Mouse (Mus musculus) Patski (cell line): Measurements from ENCODE around the gene Nfasc. TPM values are rescaled to one million over a fixed set of nuclear protein-coding genes. Genes with fewer than 3 reads are reported as not detected.

ENCODE experiments used
- ATAC-seq: fragments of 100-300 bp; one replicate; pipeline ENCODE4 v1.8.0; 2021
- CTCF ChIA-PET: fragments of 350-600 bp; sonication (Branson Sonifier 250); formaldehyde crosslinking; loops from one replicate; lab custom pipeline; 2022; ENCODE audit warnings: inconsistent platforms; lab: Charles Lee
- POLR2A ChIA-PET: fragments of 350-600 bp; sonication (Branson Sonifier 250); formaldehyde crosslinking; loops from one replicate; lab custom pipeline; 2022; ENCODE audit warnings: antibody characterized with exemption, inconsistent platforms; lab: Charles Lee
- DNase-seq: peaks from one replicate; pipeline ENCODE4 v3.0.0-alpha.2; 2011; ENCODE audit warnings: low read depth, low spot score
- H3K27me3 ChIP-seq: fragments of 371-371 bp; one replicate; pipeline ENCODE4 v1.5.1; 2021
- CTCF ChIP-seq: fragments of 100-300 bp; IDR thresholded peaks from one replicate; pipeline ENCODE4 v1.5.1; 2021
- in situ Hi-C: fragments of 300-500 bp; cut with MboI; formaldehyde crosslinking; loops from 3 replicates; pipeline ENCODE4 v1.11.1; 2018; ENCODE audit warnings: low pct_unique_long_range_greater_than_20kb, mixed read lengths
- polyA plus RNA-seq: library from polyadenylated mRNA; unstranded; gene quantifications from one replicate; pipeline ENCODE4 v1.2.3, GENCODE M21; 2021

The Nfasc gene
- polyA plus RNA-seq, 1 experiment from 2014 or later, result not detected

DNA sequence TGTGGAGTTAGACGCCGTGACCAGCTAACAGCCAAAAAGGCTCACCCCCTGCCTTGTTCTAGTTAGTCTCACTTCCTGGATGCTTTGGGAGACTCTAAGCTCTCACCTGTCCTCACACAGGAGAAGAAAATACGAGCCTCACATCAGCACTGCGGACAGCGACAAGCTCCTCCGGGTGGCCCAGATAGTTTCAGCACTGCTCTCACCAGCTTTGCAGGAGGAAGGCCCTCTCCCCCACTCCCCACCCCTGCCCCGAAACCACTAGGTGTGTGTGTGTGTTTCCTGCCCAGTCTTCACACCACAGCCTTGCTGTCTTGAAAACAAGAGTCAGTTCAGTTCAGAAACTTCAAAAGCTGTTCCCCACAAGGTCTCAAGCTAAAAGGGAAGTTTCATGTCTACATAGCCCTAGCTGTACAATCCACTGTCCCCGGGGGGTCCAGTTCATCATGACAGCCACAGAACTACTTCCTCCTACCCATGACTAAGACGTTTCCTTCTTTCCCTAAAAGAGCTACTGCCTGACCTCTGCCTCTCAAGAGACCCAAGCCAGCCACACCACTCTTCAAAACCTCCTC, 7.6 kb downstream of the Nfasc start:
- in situ Hi-C loops, result no loop called here
- peaks cover 50% of the 10 kb centered on the region for H3K27me3 ChIP-seq
- no peak for TF ChIP-seq CTCF
- ATAC-seq (no peak), DNase-seq (no peak)
- POLR2A ChIA-PET, result no interaction called here
- CTCF ChIA-PET, result no interaction called here

DNA sequence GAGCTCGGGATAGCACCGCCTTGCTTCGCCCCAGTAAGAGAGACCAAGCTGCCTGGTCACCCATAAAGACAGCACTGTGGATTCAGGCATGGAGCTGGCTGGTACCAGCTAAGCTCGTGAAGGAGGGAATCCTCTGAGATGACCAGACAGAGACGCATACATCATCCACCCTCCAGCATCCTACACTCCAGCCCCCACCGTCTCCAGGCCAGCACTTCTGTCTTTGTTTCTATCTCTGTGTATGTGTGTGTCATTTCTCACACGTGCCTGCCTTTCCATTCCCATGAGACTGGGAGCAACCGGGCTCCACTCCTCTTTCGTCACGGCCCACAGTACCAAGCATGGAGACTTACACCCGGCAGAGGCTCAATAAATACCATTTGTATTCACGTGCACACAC, 9.3 kb downstream of the Nfasc start:
- TF ChIP-seq CTCF, result no peak
- POLR2A ChIA-PET, result no interaction called here

GRCm38 (mm10) chr1:132727548-132727947, 14.0 kb downstream of the Nfasc start:
- DNase-seq (no peak), ATAC-seq (no peak)
- peaks cover 55% of the 10 kb centered on the region for H3K27me3 ChIP-seq
- in situ Hi-C loops, result no loop called here
- no peak for TF ChIP-seq CTCF
- POLR2A ChIA-PET, result no interaction called here
- CTCF ChIA-PET, result no interaction called here

More for the DNA sequence above, 9.3 kb downstream of the Nfasc start:
- ATAC-seq (no peak), DNase-seq (no peak)
- in situ Hi-C loops, result no loop called here
- H3K27me3 ChIP-seq, result peaks cover 51% of the 10 kb centered on the region
- CTCF ChIA-PET, result no interaction called here

DNA sequence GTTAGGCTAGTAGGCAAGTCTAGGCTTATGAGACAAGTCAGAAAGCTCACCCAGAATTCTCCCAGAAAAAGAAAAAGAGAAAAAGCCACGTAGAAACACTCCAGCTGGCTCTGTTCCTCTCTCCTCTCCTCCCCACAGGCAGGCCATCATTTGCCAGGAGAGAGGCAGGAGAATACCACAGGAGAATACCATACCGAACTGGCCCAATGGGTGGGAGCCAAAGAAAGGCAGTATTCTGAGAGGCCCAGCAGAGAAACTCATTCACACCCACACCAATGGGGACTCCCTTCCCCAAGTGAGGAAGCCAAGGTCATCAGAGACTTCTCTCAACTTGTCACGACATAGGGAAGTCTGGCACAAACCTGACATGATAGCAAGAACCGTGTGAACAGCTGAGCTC, 19.2 kb downstream of the Nfasc start:
- DNase-seq (no peak), ATAC-seq (no peak)
- ChIA-PET CTCF (no interaction called here), POLR2A (no interaction called here)
- H3K27me3 ChIP-seq, result peaks cover 39% of the 10 kb centered on the region
- in situ Hi-C loops, result no loop called here
- TF ChIP-seq CTCF, result no peak

GRCm38 (mm10) chr1:132721266-132721665, 20.3 kb downstream of the Nfasc start:
- DNase-seq, result no peak
- TF ChIP-seq CTCF, result no peak
- in situ Hi-C loops, result no loop called here
- no peak for ATAC-seq
- POLR2A ChIA-PET, result no interaction called here
- CTCF ChIA-PET, result no interaction called here
- H3K27me3 ChIP-seq, result peaks cover 31% of the 10 kb centered on the region

DNA sequence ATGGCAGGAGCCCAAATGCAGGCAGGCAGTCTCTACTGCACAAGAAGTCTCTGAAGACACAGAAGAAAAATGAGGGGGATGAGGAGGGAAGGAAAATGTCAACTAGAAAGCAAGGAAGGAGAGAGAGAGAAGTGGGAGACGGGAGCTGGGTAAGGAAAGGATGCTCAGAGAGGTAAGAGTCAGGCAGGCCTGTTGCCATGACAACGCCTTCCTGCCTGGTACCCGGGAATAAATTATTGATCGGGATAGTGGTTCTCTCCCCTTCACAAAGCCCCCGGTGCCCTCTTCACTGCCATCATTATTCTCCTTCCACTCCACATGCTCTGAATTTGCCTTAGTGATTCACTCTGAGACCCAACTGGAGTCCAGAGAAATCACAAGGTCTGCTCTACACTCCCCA, 23.4 kb downstream of the Nfasc start:
- DNase-seq, result no peak
- CTCF ChIA-PET, result no interaction called here
- ATAC-seq, result no peak
- no peak for TF ChIP-seq CTCF
- in situ Hi-C loops, result no loop called here
- H3K27me3 ChIP-seq, result peaks cover 25% of the 10 kb centered on the region
- POLR2A ChIA-PET, result no interaction called here

DNA sequence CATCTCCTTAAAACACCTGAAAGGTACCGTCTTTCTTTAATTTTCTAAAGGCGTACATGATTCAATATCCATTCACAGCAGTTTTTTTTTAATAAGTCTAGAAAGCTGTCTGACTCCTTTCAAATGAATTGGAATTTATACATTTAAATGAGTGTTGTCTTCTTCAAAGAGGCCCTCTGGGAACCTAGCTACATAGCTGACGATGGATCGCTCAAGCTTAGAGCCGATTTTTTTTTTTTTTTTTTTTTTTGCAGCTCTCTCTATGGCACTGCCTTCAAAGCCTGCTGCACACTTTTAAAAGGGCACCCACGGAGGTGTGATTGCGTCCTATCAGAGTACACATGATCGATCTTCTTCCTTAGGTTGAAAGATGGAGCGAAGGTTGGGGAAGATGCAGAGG, 26.6 kb downstream of the Nfasc start:
- peaks cover 23% of the 10 kb centered on the region for H3K27me3 ChIP-seq
- in situ Hi-C loops, result no loop called here

DNA sequence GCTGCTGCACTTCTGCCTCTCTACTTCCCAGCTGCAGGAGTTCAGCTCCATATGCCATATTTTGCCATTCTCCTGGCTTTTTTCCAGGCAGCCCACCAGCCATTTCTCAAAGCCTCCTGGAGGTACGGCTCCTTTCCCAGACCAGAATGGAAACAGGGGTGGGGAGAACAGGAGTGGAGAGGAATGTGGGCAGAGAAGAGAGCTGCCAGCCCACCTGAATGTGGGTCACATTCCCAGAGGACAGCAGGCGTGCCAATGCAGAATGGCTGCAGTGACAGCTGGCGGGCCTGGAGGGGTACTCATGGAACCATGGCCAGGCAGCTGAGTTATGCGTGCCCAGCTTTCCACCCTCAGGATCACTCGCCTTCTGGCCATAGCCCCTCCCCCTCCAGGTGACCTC, 32.2 kb downstream of the Nfasc start:
- ChIA-PET POLR2A (no interaction called here), CTCF (no interaction called here)
- H3K27me3 ChIP-seq, result peaks cover 29% of the 10 kb centered on the region
- no peak for DNase-seq
- no peak for TF ChIP-seq CTCF
- in situ Hi-C loops, result no loop called here
- ATAC-seq, result no peak

More for the DNA sequence above, 26.6 kb downstream of the Nfasc start:
- POLR2A ChIA-PET, result no interaction called here
- no peak for TF ChIP-seq CTCF
- DNase-seq, result no peak
- CTCF ChIA-PET, result interaction anchor here (1.3 kb wide), 1 partner anchor 12 kb away, joined by 3 read pairs; no protein-coding TSS in a partner anchor
- no peak for ATAC-seq

GRCm38 (mm10) chr1:132707301-132707700, 34.3 kb downstream of the Nfasc start:
- ATAC-seq (no peak), DNase-seq (no peak)
- no peak for TF ChIP-seq CTCF
- in situ Hi-C loops, result no loop called here
- ChIA-PET CTCF (no interaction called here), POLR2A (no interaction called here)
- peaks cover 34% of the 10 kb centered on the region for H3K27me3 ChIP-seq

DNA sequence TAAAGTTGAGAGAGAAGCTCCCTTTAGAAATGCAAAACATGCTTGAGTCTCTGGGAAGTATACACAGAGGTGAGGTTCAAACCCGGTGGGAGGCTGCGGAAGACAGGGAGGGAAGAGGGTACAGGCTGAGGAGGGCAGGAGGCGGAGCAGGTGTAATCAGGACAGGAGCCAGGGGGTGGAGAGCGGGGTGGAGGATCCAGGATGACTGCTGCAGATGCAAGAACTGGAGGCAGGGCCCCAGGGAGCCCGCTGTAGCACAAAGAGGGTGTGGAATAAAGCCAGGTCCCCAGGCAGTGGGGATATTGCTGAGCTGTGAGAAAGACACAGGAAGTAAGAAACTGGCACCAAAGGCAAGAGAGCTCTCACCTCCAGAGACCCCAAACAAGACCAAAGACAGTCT, 38.1 kb downstream of the Nfasc start:
- ChIA-PET CTCF (interaction anchor here (1.4 kb wide), 1 partner anchor 12 kb away, joined by 3 read pairs; no protein-coding TSS in a partner anchor), POLR2A (no interaction called here)
- in situ Hi-C loops, result no loop called here
- DNase-seq, result no peak
- no peak for ATAC-seq
- peaks cover 38% of the 10 kb centered on the region for H3K27me3 ChIP-seq
- no peak for TF ChIP-seq CTCF

DNA sequence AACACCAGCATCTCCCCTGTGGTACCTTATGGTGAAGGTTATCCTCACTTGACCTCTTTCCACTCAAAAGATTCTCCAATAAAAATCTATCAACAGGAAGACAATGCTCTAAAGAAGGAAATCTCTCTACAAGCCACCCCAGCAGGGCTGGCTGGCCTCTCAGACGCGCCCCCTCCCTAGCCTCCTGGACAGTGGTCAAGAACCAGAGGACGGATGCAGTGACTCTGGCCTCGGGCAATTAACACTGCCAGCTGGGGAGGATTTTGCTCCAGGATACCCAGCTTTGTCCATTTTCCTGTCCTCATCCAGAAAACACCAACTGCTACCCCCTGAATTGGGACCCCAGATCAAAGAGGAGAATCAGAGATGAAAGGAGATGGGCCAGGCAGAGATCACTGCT, 44.7 kb downstream of the Nfasc start:
- ChIA-PET CTCF (no interaction called here), POLR2A (no interaction called here)
- DNase-seq (no peak), ATAC-seq (no peak)
- in situ Hi-C loops, result no loop called here
- TF ChIP-seq CTCF, result no peak
- peaks cover 61% of the 10 kb centered on the region for H3K27me3 ChIP-seq

GRCm38 (mm10) chr1:132696232-132696631, 45.4 kb downstream of the Nfasc start:
- no peak for TF ChIP-seq CTCF
- CTCF ChIA-PET, result no interaction called here
- DNase-seq (no peak), ATAC-seq (no peak)
- in situ Hi-C loops, result no loop called here
- H3K27me3 ChIP-seq, result peaks cover 63% of the 10 kb centered on the region
- POLR2A ChIA-PET, result no interaction called here
